Mouse (Mus musculus) midbrain, postnatal 0 days (tissue): ENCODE measurements around the gene Sec11a. TPM values are rescaled to one million over a fixed set of nuclear protein-coding genes. Genes with fewer than 3 reads are reported as not detected.
"Not testable (repeated sequence)": the region's sequence is repeated elsewhere in the genome, so short reads cannot be mapped to it uniquely, and the experiment has no call there.

Experiments
- ATAC-seq: fragments of 200-750 bp; cut with Nextera tagmentation; 2 replicates; pipeline ENCODE4 v1.8.0; 2017; ENCODE audit warnings: moderate number of reproducible peaks, mild to moderate bottlenecking, moderate TSS enrichment, moderate library complexity; ENCODE audit not compliant: low FRiP score
- DNase-seq: peaks from one replicate; pipeline ENCODE4 v3.0.0-alpha.2; 2015; ENCODE audit warnings: low spot score
- H3K27ac ChIP-seq: fragments of 300-500 bp; sonication (generic); 2 replicates; pipeline ENCODE4 v1.5.1; 2014; ENCODE audit warnings: low read depth, mild to moderate bottlenecking, low read length, mixed read lengths
- H3K27me3 ChIP-seq: fragments of 300-500 bp; sonication (generic); 2 replicates; pipeline ENCODE4 v1.6.1; 2014; ENCODE audit warnings: low read length, control low read depth, mixed read lengths; ENCODE audit not compliant: insufficient read depth
- H3K36me3 ChIP-seq: fragments of 300-500 bp; sonication (generic); 2 replicates; pipeline ENCODE4 v1.6.1; 2014; ENCODE audit warnings: low read length, control low read depth, mixed read lengths; ENCODE audit not compliant: insufficient read depth
- H3K4me1 ChIP-seq: fragments of 300-500 bp; sonication (generic); 2 replicates; pipeline ENCODE4 v1.6.1; 2014; ENCODE audit warnings: mild to moderate bottlenecking, control low read depth, antibody characterized with exemption, low read length, mixed read lengths; ENCODE audit not compliant: insufficient read depth
- H3K4me2 ChIP-seq: fragments of 300-500 bp; sonication (generic); 2 replicates; pipeline ENCODE4 v1.6.1; 2014; ENCODE audit warnings: low read depth, mild to moderate bottlenecking, low read length, mixed read lengths; ENCODE audit not compliant: poor library complexity, severe bottlenecking
- H3K4me3 ChIP-seq: fragments of 300-500 bp; sonication (generic); 2 replicates; pipeline ENCODE4 v1.5.1; 2014; ENCODE audit warnings: low read depth, mild to moderate bottlenecking, low read length, moderate library complexity
- H3K9ac ChIP-seq: fragments of 300-500 bp; sonication (generic); replicated peaks from 2 replicates; pipeline ENCODE4 v1.6.1; 2014; ENCODE audit warnings: mild to moderate bottlenecking, low read length, moderate library complexity, mixed read lengths; ENCODE audit not compliant: poor library complexity, severe bottlenecking
- H3K9me3 ChIP-seq: fragments of 300-500 bp; sonication (generic); 2 replicates; pipeline ENCODE4 v1.6.1; 2016; ENCODE audit warnings: low read length, control low read depth
- CTCF ChIP-seq: IDR thresholded peaks from 2 replicates; pipeline ENCODE4 v1.5.1; 2016; ENCODE audit warnings: antibody characterized with exemption, mild to moderate bottlenecking
- WGBS: fragments of 180-500 bp; shearing (Covaris S2); extraction: QIAGEN DNeasy Blood & Tissue Kit; methylation state at CpG from one replicate; pipeline ENCODE4 v1.1.7; 2014; 5-methylcytosine and 5-hydroxymethylcytosine counted together
- polyA plus RNA-seq: library from polyadenylated mRNA; unstranded; fragments of >200 nt; fragmentation: Nextera tagmentation; extraction: Ambion mirVana; gene quantifications from 2 replicates; pipeline ENCODE4 v1.2.1, GENCODE M21; 2015
- total RNA-seq: library from RNA; depleted of rRNA; stranded (reverse); fragments of >200 nt; gene quantifications from 2 replicates; pipeline ENCODE4 v1.2.3, GENCODE M21; 2014

Gene Sec11a
- total and polyA plus RNA-seq, 2 experiments from 2014 or later, result 54.5 to 128 TPM

GRCm38 (mm10) chr7:80987805-80988625, 40.4 kb upstream of the Sec11a start:
- 0 out of 2 replicates have a peak, but pooled peaks cover 8% of the 10 kb centered on the region for H3K4me1 ChIP-seq
- TF ChIP-seq CTCF, result no peak
- H3K27me3 ChIP-seq, result no peaks in the 10 kb centered on the region
- ATAC-seq, result no peak
- no peak overlapping the region for H3K27ac ChIP-seq
- no peak for DNase-seq
- H3K9me3 ChIP-seq, result no peaks in the 10 kb centered on the region
- no peaks in the 10 kb centered on the region for H3K36me3 ChIP-seq
- H3K9ac ChIP-seq, result no peak overlapping the region
- 88% methylated on average over 4 of the region's 4 CpGs for WGBS
- no peak overlapping the region for H3K4me3 ChIP-seq
- H3K4me2 ChIP-seq, result no peak overlapping the region

GRCm38 (mm10) chr7:80986458-80987187, 39.0 kb upstream of the Sec11a start:
- Histone ChIP-seq H3K4me3 (no peak overlapping the region), H3K27ac (no peak overlapping the region), H3K9ac (no peak overlapping the region), H3K4me2 (no peak overlapping the region), H3K4me1 (0 out of 2 replicates have a peak, but pooled peaks cover 2% of the 10 kb centered on the region), H3K27me3 (no peaks in the 10 kb centered on the region), H3K9me3 (no peaks in the 10 kb centered on the region), H3K36me3 (no peaks in the 10 kb centered on the region)
- TF ChIP-seq CTCF, result no peak
- DNase-seq, result no peak
- no peak for ATAC-seq
- 56% methylated on average over 6 of the region's 6 CpGs for WGBS

GRCm38 (mm10) chr7:80980566-80980965, 33.0 kb upstream of the Sec11a start:
- DNase-seq (peak; percentile 21), ATAC-seq (no peak)
- Histone ChIP-seq H3K4me1 (no peaks in the 10 kb centered on the region), H3K36me3 (no peaks in the 10 kb centered on the region), H3K27me3 (no peaks in the 10 kb centered on the region), H3K4me3 (no peak overlapping the region), H3K9ac (no peak overlapping the region), H3K27ac (no peak overlapping the region), H3K4me2 (no peak overlapping the region), H3K9me3 (no peaks in the 10 kb centered on the region)
- WGBS, result 87% methylated on average over 11 of the region's 11 CpGs
- TF ChIP-seq CTCF, result no peak

GRCm38 (mm10) chr7:80973638-80974015, 26.0 kb upstream of the Sec11a start:
- H3K4me3 ChIP-seq, DNase-seq, H3K9ac ChIP-seq, H3K4me1 ChIP-seq, ATAC-seq, H3K36me3 ChIP-seq, H3K4me2 ChIP-seq, H3K9me3 ChIP-seq, H3K27me3 ChIP-seq, H3K27ac ChIP-seq: not testable (repeated sequence)
- 69% methylated on average over 3 of the region's 3 CpGs for WGBS

- not testable (repeated sequence) for DNase-seq, H3K36me3 ChIP-seq, H3K4me3 ChIP-seq, H3K9me3 ChIP-seq, H3K9ac ChIP-seq, H3K4me1 ChIP-seq, H3K27ac ChIP-seq, ATAC-seq, H3K4me2 ChIP-seq, H3K27me3 ChIP-seq
- 86% methylated on average over 4 of the region's 4 CpGs for WGBS
Measured at GRCm38 (mm10) chr7:80972920-80973637, 25.5 kb upstream of the Sec11a start.

GRCm38 (mm10) chr7:80972082-80972481, 24.5 kb upstream of the Sec11a start:
- no peak overlapping the region for H3K4me2 ChIP-seq
- no peak for ATAC-seq
- no peaks in the 10 kb centered on the region for H3K36me3 ChIP-seq
- H3K4me1 ChIP-seq, result no peaks in the 10 kb centered on the region
- DNase-seq, result no peak
- WGBS, result 91% methylated on average over 5 of the region's 5 CpGs
- no peak overlapping the region for H3K27ac ChIP-seq
- TF ChIP-seq CTCF, result no peak
- H3K9me3 ChIP-seq, result no peaks in the 10 kb centered on the region
- no peak overlapping the region for H3K9ac ChIP-seq
- no peaks in the 10 kb centered on the region for H3K27me3 ChIP-seq
- no peak overlapping the region for H3K4me3 ChIP-seq
